Mouse (Mus musculus): ENCODE measurements around the gene Zmynd11.

Gene Zmynd11

DNA sequence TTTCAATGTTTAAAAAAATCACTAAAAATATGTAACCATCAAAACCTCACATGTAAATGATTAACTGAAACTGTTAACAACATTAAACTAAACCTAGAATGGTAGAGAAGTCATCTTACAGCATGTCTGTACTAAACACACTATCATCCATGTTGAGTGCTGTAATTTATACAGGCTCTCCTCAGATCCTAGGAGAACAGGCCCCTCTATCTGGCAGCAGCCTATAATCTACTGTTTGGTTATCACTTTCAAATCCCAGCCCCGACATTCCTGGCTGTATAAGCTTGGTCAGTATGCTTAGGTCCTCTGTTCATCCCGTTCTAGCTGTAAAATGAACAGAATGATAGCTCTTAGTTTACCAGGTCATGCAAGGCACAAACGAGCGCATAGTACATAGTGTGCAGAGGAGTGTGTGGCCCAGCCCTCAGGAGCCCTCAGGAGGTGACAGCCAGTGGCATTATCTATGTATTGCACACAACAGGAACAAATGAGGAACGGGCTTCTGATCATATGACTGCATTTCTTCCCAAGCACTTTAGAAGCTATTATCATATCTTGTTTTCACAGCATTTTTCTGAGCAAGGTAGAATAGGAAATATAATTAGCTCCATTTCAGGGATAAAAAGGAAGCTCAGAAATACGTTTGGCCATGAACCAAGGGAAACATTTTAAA is 51.5 kb downstream of the Zmynd11 start:
- DNase-seq, result no peak

GRCm38 (mm10) chr13:9712971-9713370 is 52.2 kb downstream of the Zmynd11 start:
- DNase-seq, result no peak

GRCm38 (mm10) chr13:9712409-9712808 is 52.7 kb downstream of the Zmynd11 start:
- DNase-seq, result no peak

GRCm38 (mm10) chr13:9708433-9709240 is 56.5 kb downstream of the Zmynd11 start:
- no peak for DNase-seq

- no peak for DNase-seq
Measured at GRCm38 (mm10) chr13:9706720-9707119, 58.4 kb downstream of the Zmynd11 start.

DNA sequence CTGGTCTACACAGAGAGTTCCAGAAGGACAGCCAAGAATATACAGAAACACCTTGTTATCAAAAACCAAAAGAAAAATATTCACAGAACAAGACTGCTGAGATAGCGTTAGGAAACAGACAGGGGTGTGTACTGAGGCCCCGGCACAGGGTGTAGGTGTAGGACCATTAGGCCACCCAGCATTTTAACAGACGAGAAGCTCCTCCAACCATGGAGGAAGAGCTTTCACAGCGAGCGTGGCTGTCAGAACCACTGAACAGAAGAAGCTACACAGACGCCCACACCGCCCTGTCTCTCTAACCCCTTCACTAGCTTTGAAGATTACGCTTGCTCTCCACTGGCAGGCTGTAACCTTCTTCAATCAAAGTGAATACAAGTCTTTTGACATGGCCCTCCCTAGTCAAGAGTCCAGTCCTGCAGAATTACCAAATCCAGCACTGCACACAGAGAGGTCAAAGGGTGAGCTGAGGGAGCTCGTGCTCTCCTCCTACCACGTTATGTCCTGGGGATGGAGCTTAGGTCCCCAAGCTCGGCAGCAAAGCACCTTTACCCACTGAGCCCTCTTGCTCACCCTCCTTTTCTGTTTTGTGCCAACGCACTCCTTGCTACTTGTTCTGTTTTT is 62.4 kb downstream of the Zmynd11 start:
- no peak for DNase-seq

GRCm38 (mm10) chr13:9697340-9697739 is 67.8 kb downstream of the Zmynd11 start:
- no peak for DNase-seq

DNA sequence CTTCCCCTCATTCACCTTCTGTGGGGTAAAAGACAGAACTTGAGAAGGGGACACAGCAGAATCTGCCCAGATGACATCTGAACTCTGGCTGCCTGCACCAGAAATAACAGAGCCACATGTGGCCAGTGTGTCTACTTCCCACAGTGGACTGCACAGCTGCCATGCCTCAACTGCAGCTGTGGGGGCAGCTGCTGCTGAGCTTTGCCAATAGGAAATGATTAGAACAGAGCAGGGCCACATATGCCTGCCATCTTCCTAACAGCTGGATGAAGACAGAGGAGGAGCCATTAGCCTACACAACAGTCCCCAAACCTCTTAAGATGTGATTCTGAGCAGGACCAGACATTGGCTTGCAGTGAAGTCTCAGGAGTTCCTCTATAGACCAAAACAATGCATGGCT is 69.3 kb downstream of the Zmynd11 start:
- DNase-seq, result no peak

DNA sequence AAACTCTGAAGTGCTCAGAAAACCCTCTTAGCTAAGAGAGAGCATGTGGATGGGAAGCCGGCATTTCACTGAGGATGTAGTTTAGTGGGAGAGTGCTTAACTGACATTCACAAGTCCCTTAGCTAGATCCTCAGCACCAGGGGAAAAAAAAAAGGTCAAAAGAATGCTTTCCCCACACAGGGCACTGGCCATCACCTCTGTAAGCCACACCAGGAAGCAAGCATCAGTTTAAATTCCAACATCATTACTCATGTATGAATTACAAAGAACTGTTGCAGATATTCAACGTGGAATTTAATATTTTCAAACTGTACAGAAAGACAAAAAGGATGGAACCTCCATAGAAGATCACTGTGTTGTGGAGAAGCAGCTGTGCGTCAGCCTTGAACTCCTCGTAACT is 69.7 kb downstream of the Zmynd11 start:
- DNase-seq, result no peak

- DNase-seq, result no peak
Measured at GRCm38 (mm10) chr13:9694651-9695050, 70.5 kb downstream of the Zmynd11 start.

- DNase-seq, result no peak
Measured at GRCm38 (mm10) chr13:9692876-9693275, 72.3 kb downstream of the Zmynd11 start.

GRCm38 (mm10) chr13:9689366-9689765 is 75.8 kb downstream of the Zmynd11 start:
- no peak for DNase-seq

DNA sequence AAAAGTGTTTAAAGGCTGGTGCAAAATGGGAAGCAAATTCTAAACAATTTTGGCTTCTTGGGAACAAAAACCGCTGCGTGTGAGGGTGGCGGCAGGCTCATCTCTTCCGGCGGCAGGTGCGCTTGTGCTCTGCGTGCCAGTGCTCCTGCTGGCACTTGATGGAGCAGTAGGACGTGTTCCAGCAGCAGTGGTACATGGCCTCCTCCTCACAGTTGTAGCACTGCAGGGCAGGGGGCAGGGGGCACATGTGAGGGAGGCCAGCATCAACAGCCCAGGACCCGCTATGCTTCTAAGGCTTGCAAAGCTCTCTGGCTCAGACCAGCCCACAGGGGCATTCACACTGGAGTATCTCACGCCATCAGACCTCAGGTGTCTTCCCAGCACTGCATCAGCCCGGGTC is 78.4 kb downstream of the Zmynd11 start:
- no peak for DNase-seq

GRCm38 (mm10) chr13:9686261-9686660 is 78.9 kb downstream of the Zmynd11 start:
- no peak for DNase-seq

DNA sequence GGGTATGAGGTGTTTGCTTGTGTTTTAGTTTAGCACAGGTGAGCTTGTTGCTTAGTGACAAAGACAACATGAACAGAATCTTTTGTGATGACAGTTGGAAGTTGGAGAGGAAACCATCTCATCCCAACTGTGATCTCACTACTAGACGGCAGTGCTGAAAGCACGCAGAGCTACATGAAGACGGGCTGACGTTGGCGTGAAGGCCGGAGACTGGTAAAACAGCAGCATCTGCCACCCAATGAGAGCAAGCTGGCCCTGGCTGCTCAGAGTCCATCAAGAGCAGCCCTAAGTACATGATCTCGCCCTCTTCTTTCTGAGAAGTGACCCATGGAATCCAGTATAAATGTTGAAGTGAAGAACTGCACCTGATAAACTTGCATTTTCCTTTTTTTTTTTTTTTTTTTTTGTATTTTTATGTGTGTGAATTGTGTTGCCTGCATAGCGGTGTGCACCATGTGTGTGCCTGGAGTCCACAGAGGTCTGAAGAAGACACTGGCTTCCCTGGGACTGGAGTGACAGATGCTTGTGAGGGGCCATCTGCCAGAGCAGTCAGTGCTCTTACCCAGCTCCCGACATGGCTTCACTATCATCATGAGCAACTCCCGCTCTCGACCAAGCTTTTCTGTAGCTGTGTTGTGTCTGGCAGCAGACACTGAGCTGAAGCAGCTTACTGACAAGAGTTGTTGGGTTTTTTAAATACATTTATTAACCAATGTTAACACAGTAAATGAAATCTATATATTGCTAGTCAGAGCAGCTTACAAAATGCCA is 80.8 kb downstream of the Zmynd11 start:
- DNase-seq, result no peak

DNA sequence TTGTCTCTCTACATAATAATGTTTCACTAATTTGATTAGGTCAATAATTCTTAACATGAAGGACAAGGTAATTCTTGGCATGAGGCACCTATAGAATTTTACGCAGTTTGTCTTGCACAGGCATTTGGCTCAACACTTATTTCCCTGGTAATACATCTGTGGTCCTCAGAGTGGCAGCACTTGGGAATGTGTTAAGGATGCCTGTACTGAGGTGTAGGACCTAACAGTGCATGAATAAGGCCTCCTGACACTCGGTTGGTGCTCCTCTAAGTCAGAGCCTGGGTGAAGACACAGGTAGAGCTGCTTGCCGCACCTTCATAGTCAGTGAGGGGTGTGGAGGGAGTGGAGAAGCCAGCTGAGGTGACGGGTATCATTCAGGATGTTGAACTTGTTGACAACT is 81.8 kb downstream of the Zmynd11 start:
- DNase-seq, result no peak

GRCm38 (mm10) chr13:9681492-9681891 is 83.6 kb downstream of the Zmynd11 start:
- DNase-seq, result no peak

DNA sequence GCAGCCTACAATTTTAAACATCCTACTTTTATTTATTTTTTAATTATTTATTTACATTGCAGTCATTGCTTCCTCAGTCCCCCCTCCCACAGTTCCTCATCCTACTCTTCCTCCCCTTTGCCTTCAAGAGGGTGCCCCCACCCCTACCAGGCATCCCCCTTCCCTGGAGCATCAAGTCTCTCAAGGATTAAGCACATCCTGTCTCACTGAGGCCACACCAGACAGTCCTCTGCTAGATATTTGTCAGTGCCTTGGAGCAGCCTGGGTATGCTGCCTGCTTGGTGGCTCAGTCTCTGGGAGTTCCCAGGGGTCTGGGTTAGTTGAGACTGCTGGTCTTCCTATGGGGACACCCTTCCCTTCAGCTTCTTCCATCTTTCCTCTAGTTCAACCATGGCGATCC is 91.0 kb downstream of the Zmynd11 start:
- DNase-seq, result no peak

GRCm38 (mm10) chr13:9669246-9669645 is 95.9 kb downstream of the Zmynd11 start:
- no peak for DNase-seq

GRCm38 (mm10) chr13:9667954-9668496 is 97.1 kb downstream of the Zmynd11 start:
- no peak for DNase-seq

DNA sequence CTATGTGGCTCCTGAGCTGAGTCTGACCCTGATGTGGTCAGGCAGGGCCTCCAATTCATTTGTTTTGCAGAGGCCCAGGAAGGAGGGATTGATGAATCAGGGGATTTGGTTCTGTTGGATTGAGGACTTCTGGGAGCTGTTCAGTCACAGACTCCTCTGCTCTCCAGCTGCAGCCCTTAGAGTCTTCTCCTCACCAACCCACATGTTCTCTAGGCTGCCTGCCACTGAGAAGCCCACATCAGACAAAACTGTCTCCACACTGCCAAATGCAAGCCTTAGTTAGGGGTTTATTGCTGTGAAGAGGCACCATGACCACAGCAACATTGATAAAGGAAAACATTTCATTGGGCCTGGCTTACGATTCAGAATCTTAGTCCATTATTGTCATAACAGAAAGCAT is 101.5 kb downstream of the Zmynd11 start:
- no peak for DNase-seq

DNA sequence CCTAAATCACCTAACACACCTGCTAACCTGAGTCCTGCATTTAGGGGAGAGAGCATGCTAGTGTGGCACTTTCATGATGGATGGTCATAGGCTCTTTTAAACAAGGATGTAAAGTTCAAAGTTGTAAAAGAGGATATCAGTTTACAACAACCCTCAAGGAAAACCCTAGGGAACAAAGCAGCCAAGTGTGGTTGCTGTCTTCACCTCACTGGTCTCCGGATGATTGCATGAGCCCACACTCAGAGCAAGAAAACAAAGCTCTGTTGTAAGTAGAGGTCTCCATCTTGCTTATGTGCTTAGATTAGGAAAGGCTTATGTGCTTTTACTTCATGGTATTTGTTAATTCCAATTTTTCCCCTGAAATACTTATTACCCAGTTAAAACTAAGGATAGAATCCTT is 104.4 kb downstream of the Zmynd11 start:
- no peak for DNase-seq

- DNase-seq, result no peak
Measured at GRCm38 (mm10) chr13:9656613-9657012, 108.5 kb downstream of the Zmynd11 start.

All from thymus, postnatal 4 days (tissue).